Mouse (Mus musculus) bone marrow, adult 2 months (tissue): ENCODE results near the gene Stab1. TPM values are rescaled to one million over a fixed set of nuclear protein-coding genes. Genes with fewer than 3 reads are reported as not detected.

Source experiments
- H3K27ac ChIP-seq: fragments of 200-500 bp; 2 replicates; pipeline ENCODE4 v1.5.1; 2012; ENCODE audit warnings: low read depth, mild to moderate bottlenecking, control low read depth, inconsistent platforms, low read length; ENCODE audit not compliant: control insufficient read depth, poor library complexity, insufficient read depth
- H3K4me1 ChIP-seq: fragments of 200-500 bp; 2 replicates; pipeline ENCODE4 v1.6.1; 2011; ENCODE audit warnings: low read length; ENCODE audit not compliant: control insufficient read depth, insufficient read depth
- H3K4me3 ChIP-seq: fragments of 200-500 bp; replicated peaks from 2 replicates; pipeline ENCODE3; 2011; ENCODE audit warnings: mild to moderate bottlenecking, low read depth, low read length, control low read depth; ENCODE audit not compliant: control insufficient read depth
- CTCF ChIP-seq: fragments of 200-500 bp; IDR thresholded peaks from 2 replicates; pipeline ENCODE4 v1.5.1; 2011; ENCODE audit warnings: low read length, control low read depth; ENCODE audit not compliant: control insufficient read depth, insufficient read depth
- POLR2A ChIP-seq: fragments of 200-500 bp; IDR thresholded peaks from 2 replicates; pipeline ENCODE4 v1.6.1; 2011; ENCODE audit warnings: low read depth, mild to moderate bottlenecking, control low read depth, low read length, borderline replicate concordance; ENCODE audit not compliant: control insufficient read depth
- WGBS: fragments of 180-500 bp; shearing (Covaris S2); methylation state at CpG from one replicate; pipeline ENCODE4 v1.1.7; 2018; 5-methylcytosine and 5-hydroxymethylcytosine counted together
- polyA plus RNA-seq: library from polyadenylated mRNA; stranded (reverse); fragments of >200 nt; gene quantifications from 2 replicates; pipeline ENCODE4 v1.2.4, GENCODE M21; 2011; ENCODE audit warnings: low replicate concordance; ENCODE audit not compliant: missing spikeins, insufficient read depth, insufficient read length

Stab1 gene
- polyA plus RNA-seq, 1 experiment: 73.4 TPM

- Histone ChIP-seq H3K27ac (peak overlapping the region; percentile 92), H3K4me3 (no peak overlapping the region)
- 64% methylated on average over 3 of the region's 3 CpGs for WGBS
Measured at GRCm38 (mm10) chr14:31189348-31189747, 20.9 kb upstream of the Stab1 start.

DNA sequence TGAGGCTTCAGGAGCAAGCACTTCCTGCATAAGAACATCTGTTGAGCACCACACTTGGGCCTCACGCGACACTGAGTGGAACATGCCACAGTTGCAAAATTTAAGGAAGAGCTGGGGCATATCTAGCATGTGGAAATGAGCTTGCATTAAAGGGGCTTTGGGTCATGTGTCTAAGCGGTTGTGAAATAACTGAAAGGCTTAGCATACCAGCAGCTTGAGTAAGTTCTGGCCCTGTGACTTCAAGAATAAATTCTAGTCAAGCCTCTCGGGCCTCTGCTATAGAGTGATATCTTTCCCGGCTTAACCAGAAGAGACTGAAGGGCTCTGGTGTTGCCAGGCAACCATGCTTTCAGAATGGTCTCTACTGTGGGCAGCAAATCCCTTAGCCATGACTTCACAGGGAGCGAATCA lies 20.3 kb upstream of the Stab1 start:
- peak overlapping the region; percentile 33 for H3K4me3 ChIP-seq
- peak overlapping the region; percentile 87 for H3K27ac ChIP-seq
- no peak for TF ChIP-seq POLR2A
- no peak for TF ChIP-seq CTCF
- 47% methylated on average over 6 of the region's 6 CpGs for WGBS
- peaks cover 5% of the 10 kb centered on the region; the same call in 1 of the 2 replicates for H3K4me1 ChIP-seq

More at GRCm38 (mm10) chr14:31189348-31189747, 20.9 kb upstream of the Stab1 start:
- TF ChIP-seq CTCF: no peak
- H3K4me1 ChIP-seq: peaks cover 4% of the 10 kb centered on the region; the same call in 1 of the 2 replicates

DNA sequence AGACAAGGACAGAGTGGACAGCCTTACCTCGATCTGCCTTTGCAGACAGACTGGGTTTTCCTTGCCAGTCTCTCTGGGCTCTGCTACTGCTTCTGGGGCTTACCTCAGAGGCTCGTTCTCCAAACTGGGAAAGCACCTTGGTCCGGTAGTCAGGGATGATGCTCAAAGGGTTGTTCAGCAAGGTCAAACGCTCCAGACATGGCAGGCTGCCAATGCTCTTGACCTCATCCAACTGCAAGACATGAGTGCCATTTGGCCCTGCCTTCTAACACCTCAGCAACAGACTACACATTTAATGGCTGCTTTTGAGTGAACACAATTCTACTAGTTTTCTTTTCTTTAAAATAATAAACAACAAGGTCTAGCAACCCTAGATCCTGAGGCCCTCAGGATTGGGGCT lies 18.2 kb upstream of the Stab1 start:
- Histone ChIP-seq H3K27ac (no peak overlapping the region), H3K4me1 (peaks cover 10% of the 10 kb centered on the region; the same call in 1 of the 2 replicates), H3K4me3 (no peak overlapping the region)
- WGBS: 83% methylated on average over 4 of the region's 4 CpGs
- TF ChIP-seq POLR2A (no peak), CTCF (no peak)

GRCm38 (mm10) chr14:31184195-31184594 lies 15.8 kb upstream of the Stab1 start:
- Histone ChIP-seq H3K4me1 (peaks cover 8% of the 10 kb centered on the region; the same call in 1 of the 2 replicates), H3K4me3 (no peak overlapping the region), H3K27ac (peak overlapping the region; percentile 70)
- TF ChIP-seq POLR2A: no peak
- TF ChIP-seq CTCF: no peak
- 87% methylated on average over 12 of the region's 12 CpGs for WGBS

DNA sequence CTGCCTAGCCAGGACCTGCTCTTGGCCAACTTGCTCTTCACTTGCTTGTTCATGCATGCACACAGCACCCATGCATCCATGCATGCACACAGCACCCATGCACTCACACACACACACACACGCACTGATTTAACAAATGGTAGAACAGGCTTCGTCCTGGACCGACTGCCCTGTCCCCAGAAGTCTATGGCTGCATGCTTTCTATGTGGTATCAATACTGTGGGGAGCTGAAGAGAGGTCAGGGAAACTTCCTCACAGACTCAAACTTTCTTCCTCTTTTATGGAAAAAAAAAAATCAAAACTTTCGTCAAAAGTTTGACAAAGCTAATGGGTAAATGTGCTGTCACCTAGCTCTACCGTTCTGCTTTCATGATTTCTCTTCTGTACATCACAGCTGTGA lies 15.1 kb upstream of the Stab1 start:
- no peak overlapping the region for H3K4me3 ChIP-seq
- WGBS: 48% methylated on average over 5 of the region's 5 CpGs
- peaks cover 7% of the 10 kb centered on the region; the same call in 1 of the 2 replicates for H3K4me1 ChIP-seq
- no peak for TF ChIP-seq POLR2A
- peak overlapping the region; percentile 70; the same call in 1 of the 2 replicates for H3K27ac ChIP-seq

GRCm38 (mm10) chr14:31182786-31183290 lies 14.4 kb upstream of the Stab1 start:
- peaks cover 6% of the 10 kb centered on the region; the same call in 1 of the 2 replicates for H3K4me1 ChIP-seq
- H3K4me3 ChIP-seq: no peak overlapping the region
- WGBS: 79% methylated on average over 2 of the region's 2 CpGs
- TF ChIP-seq POLR2A: no peak
- no peak for TF ChIP-seq CTCF
- H3K27ac ChIP-seq: peak overlapping the region; percentile 58

DNA sequence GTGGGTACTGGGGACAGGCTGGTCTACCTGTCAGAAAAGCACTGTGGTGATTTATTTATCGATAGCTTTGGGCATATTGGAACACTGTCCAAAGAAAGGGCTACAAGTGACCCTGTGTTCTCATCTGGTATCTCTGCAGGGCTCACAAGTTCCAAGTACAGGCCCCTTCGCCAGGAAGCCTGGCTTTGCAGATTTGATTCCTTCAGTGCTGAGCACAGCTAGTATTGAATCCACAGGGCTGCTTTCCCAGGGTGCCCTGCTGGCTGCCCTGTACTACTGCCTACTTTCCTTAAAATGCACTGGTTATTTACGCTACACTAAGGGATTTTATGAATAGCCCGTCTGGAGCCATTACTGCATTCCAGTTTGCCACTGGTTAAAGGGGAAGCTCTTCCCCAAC lies 13.1 kb upstream of the Stab1 start:
- peaks cover 6% of the 10 kb centered on the region; the same call in 1 of the 2 replicates for H3K4me1 ChIP-seq

DNA sequence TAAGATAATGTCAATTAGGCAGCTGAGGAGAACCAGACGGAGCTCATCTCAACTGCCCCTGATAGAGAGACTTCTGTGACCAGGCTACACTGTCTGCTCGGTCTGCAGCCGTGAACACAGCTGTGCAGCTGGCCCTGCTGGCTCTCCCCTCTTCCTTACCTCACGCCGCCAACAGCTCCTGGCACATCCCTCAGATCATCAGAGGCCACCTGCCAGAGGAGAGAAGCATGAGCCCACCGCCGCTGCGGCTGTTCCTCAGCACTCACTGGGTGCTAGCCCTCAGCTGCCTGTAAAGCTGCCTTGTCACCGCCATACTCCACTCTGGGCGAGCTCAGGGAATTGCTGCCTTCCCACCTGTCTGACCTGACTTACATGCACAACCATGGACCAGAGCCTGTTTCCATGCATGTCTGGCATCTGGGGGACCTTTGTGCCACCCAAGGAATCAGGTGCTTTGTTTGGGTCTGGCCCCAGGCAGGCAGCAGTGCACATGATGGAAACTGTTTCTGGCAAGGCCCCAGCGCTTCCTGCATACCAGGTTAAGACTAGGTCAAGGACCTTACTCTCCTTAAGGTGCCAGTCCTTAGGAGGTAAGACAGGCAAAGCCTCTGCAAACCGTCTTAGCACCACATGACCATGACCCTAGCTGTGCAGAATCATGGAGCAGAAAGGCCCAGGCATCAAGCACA lies 11.4 kb upstream of the Stab1 start:
- H3K4me3 ChIP-seq: no peak overlapping the region
- TF ChIP-seq POLR2A (0 out of 2 replicates have a peak, but pooled peaks have one; percentile 17), CTCF (no peak)
- peaks cover 6% of the 10 kb centered on the region; the same call in 1 of the 2 replicates for H3K4me1 ChIP-seq
- WGBS: 86% methylated on average over 12 of the region's 12 CpGs
- no peak overlapping the region for H3K27ac ChIP-seq

More for the DNA sequence above, 13.1 kb upstream of the Stab1 start:
- no peak overlapping the region for H3K27ac ChIP-seq
- TF ChIP-seq POLR2A: no peak
- no peak for TF ChIP-seq CTCF
- H3K4me3 ChIP-seq: no peak overlapping the region
- 85% methylated on average over 4 of the region's 4 CpGs for WGBS
